ENCODE assay signal across 11 mouse cellular contexts in genomic region chr10:38573146-38573545, GRCm38 (mm10).
DNase-seq lines count a peak whose midpoint lies in the region.
"Had no signal": no experiment of that assay in that cellular context is flagged by ENCODE, and none has a peak within 500 bp of the region (broad histone marks: within the 10 kb centered on the region; RNA-seq: fewer than 3 reads in every experiment).

No protein-coding gene starts in this region.

- intact Hi-C loops in left cerebral cortex, postnatal 4 days (cut with DNase I) = no loop called here
- intact Hi-C loops in left cerebral cortex, postnatal 36 days (cut with DNase I) = no loop called here

- DNase-seq in frontal cortex, adult 2 months (ENCODE audit: extremely low spot score in 1 of 2, low spot score in 1 of 2) = peak; percentile 35 to 58
- no peak for DNase-seq in frontal cortex, postnatal 10 days (ENCODE audit: low spot score in 2 of 2)
- DNase-seq in left cerebral cortex, adult 9 months (ENCODE audit: low spot score in 2 of 2) = peak; percentile 23 to 38
- DNase-seq in left cerebral cortex, postnatal 4 days = no peak
- DNase-seq in brain, embryonic 18.5 days (ENCODE audit: low read depth, low spot score) = peak; percentile 40
- DNase-seq in left cerebral cortex, postnatal 36 days (ENCODE audit: low spot score in 2 of 2) = peak; percentile 4 to 10
- no peak for DNase-seq in lung, adult 18-20 months
- no peak for DNase-seq in cerebellum, postnatal 4 days (ENCODE audit: low spot score in 2 of 2)
- DNase-seq: cerebellum, adult 11-12 months; cerebellum, postnatal 36 days; liver, embryonic 13.5 days had no signal

Comparison
In these comparisons a context has a peak if more than half of its experiments do, and no peak if none do; other contexts are left out.
1. DNase-seq: peak in frontal cortex, adult 2 months (2 of 2), left cerebral cortex, adult 9 months (2 of 2), brain, embryonic 18.5 days (single experiment) and left cerebral cortex, postnatal 36 days (2 of 2); none in frontal cortex, postnatal 10 days (0 of 2), left cerebral cortex, postnatal 4 days (single experiment), lung, adult 18-20 months (0 of 2) and cerebellum, postnatal 4 days (0 of 2).